Mouse (Mus musculus) layer of hippocampus, adult 11-12 months (tissue): ENCODE data around the gene Pou3f1.

Experiments used
- DNase-seq: peaks from one replicate; pipeline ENCODE4 v3.0.0; 2022; ENCODE audit warnings: low spot score

Pou3f1 gene

DNA sequence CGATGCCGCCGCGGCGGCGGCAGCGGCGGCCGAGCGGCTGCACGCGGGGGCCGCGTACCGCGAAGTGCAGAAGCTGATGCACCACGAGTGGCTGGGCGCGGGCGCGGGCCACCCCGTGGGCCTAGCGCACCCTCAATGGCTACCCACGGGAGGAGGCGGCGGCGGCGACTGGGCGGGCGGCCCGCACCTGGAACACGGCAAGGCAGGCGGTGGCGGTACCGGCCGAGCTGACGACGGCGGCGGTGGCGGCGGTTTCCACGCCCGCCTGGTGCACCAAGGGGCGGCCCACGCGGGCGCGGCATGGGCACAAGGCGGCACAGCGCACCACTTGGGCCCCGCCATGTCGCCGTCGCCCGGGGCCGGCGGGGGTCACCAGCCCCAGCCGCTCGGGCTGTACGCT lies 1.2 kb downstream of the Pou3f1 start:
- no peak for DNase-seq

- DNase-seq: no peak
These were observed 1.8 kb downstream of the Pou3f1 start for GRCm38 (mm10) chr4:124658412-124658851.

DNA sequence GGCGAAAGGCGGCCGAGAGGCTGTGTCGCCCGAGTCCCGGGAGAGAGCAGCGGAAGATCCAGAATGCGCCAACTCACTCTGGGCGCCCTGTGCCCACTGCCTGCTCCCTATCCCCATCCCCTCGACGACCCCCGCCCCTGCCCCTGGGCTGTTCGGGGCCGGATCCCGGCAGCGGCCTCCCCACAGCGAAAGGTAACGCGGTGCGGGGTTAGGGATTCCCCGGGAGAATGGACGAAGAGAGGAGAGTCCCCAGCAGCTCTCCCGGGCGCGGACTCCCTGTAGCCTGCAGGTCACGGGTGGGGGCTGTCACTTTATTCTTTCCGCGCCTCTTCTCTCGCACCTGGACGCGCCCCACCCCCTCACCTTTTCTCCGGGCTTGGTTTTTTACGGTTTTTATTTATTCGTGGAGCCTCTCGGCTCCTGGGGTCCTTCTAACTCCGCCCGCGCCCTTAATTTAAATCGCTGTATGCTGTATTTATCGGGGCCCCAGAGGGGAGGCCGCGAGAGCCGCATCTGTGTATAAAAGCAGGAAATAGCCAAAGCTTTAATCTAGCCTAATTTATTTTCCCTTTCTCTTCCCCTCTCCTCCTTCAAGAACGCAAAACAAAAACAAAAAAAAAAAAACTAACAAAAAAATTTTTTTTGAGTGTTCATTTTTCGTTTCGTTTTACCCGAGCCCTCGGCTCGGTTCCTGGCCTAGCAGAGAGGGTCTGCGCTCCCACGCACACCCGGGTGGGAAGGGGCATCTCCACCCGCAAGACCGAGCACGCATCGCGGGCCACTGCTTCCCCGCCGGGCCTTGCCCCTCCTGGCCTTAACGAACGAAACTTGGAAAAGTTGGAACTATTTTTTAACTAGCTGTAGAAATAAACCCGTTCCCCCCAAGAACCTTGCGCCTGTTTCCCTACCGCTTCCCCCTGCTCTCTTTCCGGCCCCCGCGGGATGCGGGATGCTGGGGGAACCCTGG lies 2.9 kb downstream of the Pou3f1 start:
- no peak for DNase-seq

- no peak for DNase-seq
These were observed 4.0 kb downstream of the Pou3f1 start for GRCm38 (mm10) chr4:124660603-124661002.

DNA sequence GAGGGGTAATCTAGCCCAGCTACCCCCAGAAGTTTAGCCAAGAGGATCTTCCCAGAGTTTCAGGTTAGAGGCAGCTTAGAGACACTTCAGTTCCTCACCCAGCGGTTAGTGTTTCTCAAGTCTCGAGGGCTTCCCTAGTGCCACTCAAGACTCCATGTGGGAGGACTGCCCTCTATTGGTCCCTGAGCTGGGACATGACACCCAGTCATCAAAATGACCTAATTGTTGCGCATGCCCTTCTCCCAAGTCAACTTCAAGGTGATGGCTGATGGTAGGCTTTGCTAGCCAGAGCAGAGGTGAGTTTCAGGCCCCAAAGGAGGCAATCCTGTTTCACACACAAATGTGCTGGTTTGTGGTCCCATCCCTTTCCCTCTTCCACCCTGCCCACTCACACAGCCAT lies 6.4 kb downstream of the Pou3f1 start:
- no peak for DNase-seq

GRCm38 (mm10) chr4:124664185-124664584 lies 7.6 kb downstream of the Pou3f1 start:
- no peak for DNase-seq

- DNase-seq: no peak
These were observed 8.0 kb downstream of the Pou3f1 start for GRCm38 (mm10) chr4:124664604-124665003.

DNA sequence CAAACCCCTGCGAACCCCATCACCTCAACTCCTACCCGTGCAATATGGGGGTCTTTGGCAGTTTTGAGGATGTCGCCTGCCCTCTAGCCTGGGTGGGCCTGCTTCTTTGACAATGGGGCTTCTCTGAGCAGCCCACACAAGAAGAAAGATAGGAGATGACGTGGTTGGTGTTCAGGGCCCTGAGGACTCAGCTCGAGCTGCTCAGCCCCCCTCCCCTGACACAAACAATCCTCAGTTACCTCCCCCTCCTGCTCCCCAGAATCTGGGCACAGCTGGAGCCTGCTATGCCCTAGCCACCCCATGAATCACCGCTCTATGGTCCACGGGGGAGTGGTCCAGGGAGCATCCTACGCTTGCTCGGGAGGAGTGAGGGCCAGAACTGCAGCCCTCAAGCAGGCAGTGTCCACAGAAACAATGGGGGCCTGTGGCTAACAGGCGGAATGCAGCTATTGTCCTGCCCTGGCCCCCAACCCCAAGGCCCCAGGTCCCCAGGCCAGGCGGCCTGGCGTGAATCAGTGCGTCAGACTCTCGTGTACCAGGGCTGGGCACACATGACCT lies 10.9 kb downstream of the Pou3f1 start:
- peak; percentile 48 for DNase-seq

DNA sequence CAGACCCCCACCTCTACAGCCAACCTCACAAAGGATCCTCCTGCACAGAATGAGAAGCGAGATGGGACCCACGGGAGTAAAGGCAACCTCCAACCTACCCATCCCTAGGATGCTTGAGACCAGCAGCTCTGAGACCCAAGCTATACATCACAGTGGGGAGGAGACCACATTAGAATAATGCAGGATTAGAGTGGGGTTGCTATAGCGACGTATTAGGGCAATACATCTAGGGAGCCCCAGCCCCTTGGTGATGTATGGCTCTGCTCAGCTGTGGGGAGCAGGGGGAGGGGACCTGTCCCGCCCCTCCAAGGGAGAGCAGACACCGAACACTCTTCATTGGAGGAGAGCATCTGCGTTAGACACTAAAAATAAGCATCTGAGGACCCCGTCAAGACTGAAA lies 11.5 kb downstream of the Pou3f1 start:
- no peak for DNase-seq

DNA sequence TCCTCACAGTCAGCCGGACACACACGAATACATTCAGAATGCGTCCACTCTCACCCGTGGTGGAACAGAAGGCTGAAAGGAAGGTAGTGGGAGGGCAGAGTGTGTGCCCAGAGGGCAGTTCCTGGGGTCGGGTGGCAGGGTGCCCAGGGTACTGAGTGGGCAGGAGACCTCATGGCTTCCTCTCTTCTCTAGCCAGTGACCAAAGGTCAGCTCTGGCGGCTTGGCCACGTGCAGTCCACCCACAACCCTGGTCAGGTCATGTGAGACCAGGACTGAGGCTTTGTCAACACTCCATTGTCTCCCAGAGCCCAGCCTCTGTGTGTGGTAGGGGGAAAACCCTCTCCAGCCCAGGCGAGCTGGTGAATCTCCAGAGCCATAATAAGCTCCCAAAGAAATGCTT lies 13.6 kb downstream of the Pou3f1 start:
- DNase-seq: no peak

DNA sequence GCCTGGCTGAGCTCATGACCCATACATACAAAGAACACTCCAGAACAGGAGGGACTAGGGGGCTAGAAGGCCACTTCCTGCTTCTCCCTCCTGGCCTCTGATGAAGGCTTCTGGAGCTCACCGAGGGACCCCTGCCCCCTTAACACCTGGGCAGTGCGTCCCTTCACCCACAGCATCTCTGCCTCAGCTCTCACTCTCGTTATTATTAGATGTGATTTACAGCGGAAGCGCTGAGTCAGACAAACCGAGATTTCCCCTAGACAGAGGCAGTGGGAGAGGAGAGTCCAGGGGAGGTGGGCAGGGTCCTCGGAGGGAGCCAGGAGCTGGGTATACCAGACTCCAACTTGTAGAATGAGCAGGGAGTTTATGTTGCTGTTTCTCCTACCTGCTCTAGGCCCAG lies 15.0 kb downstream of the Pou3f1 start:
- DNase-seq: no peak

DNA sequence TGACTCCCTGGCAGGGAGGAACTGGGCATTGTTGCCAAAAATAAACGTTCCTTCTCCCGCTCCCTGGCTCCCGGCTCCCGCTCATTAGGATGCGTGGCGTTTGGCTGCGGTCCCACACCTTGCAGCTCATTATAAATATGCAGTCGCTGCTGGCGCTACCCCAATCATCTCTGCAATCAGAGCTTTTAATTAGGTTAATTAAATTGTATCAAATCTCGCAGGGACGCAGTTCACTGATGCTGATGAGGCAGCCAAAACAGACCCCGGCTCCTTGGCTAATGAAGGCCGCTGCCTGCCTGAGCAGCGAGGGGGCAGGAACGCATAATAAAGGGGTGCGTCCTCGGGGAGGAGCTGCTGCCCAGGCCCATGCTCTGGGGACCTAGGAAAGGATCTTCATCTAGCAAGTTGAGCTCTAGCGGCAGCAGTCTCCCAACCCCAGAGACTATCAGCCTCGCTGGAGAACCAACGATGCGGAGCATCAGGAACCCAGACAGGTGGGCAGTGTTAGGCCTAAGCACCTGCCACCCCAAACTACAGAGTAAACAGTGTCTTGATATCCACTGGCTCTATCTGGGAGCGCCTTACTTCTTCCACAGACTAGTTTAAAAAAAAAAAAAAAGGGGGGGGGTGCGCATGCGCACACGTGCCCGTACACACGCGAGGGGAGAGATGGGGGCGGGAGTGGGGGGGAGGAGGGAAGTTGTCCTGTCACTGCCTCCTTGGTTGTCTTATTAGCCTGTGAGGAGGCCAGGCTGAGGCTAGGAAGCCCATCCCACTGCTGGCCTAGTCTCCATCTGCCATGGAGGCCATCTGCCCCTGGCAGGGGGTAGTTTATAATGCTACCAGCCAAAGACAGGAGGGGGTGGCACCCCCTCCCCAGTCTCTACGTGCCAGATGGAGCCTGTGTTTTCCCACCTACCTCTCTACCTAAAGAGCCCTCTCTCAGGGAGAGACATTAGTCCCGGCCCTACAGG lies 16.0 kb downstream of the Pou3f1 start:
- DNase-seq: no peak

DNA sequence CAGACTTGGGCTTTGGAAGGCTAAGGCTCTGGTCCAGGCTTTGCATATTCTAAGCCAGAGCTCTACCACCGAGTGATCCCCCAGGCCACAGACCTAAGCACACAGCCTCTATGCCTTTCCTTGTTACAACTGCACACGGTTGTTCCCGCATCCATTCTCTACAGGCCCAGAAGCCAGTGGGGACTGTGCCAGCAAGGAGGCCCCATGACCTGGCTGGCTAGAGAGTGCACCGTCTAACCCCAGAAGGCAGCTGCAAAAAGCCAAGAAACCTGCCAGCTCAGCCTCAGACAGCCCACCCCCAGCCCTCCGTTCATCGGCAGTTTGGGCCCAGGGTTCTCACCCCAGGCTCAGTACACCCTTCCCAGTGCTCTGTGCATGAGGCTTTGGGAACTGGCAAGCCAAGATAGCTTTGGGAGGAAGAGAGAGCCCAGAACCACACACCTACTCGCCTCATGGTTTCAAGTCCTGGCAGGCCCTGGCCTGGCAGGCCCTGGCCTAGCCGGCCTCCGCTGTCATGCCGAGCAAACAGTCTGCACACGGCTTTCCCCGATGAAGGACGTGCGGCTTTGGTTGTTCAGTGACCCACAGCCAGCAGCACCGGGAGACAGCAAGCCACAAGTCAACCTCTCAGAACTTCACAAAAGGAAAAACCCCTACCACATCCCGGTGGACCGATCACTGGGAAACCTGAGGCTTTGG lies 17.9 kb downstream of the Pou3f1 start:
- DNase-seq: no peak

GRCm38 (mm10) chr4:124675037-124675436 lies 18.4 kb downstream of the Pou3f1 start:
- DNase-seq: peak; percentile 78

DNA sequence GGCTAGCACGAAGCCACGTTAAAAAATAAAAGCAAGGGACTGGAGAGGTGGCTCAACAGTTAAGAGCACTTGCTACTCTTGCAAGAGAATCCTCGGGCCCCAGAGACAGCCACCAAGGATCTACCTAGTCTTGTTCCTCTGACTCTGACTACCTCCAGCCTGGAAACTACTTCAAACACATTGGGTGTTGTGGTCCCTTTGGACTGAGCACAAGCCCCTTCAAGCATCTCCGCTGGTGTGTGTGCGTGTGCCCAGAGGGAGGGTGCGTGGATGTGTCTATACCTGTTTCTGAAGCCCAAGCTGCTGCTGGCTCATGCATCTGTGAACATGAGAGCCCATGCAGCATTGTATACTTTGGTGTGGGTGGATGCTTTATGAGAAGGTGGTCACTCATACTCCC lies 19.4 kb downstream of the Pou3f1 start:
- DNase-seq: no peak

- no peak for DNase-seq
These were observed 25.7 kb downstream of the Pou3f1 start for GRCm38 (mm10) chr4:124682270-124682669.

GRCm38 (mm10) chr4:124683474-124683873 lies 26.9 kb downstream of the Pou3f1 start:
- no peak for DNase-seq

DNA sequence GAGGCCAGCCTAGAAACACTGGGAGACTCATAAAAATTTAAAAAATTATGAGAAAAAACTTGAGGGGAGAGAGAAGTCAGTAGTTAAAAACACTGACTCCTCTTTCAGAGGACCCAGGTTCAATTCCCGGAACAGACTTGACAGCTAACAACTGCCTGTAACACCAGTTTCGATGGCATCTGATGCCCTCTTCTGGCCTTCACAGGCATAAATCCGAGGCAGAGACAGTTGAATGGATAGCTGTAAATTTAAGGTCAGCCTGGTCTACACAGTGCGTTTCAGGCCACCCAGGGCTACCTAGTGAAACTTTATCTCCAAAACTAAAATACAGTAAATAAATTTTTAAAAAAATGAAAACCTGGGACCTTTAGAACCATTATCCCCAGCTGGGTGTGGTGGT lies 28.4 kb downstream of the Pou3f1 start:
- no peak for DNase-seq

GRCm38 (mm10) chr4:124685453-124685852 lies 28.8 kb downstream of the Pou3f1 start:
- no peak for DNase-seq

- no peak for DNase-seq
These were observed 29.3 kb downstream of the Pou3f1 start for GRCm38 (mm10) chr4:124685897-124686402.

DNA sequence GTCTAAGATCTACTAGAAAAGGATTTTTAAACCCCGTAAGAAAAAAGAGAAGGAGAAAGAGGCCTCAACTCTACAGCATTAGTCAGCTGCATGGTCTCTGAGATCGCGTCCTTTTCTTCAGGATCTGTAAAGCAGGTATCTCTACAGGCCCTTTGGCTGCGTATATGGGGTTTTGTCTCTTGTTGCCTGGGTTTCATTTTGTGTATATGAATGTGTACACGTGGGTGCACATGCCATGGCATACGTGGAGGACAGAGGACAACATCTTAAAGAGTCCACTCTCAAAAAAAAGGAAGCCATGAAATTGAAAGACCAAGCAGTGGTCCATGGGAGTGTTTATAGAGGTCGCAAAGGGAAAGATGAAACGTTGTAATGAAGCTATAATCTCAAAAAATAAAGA lies 34.8 kb downstream of the Pou3f1 start:
- DNase-seq: no peak
